Mouse (Mus musculus) heart, postnatal 0 days (tissue): ENCODE data around the gene Sytl2.

Experiments used
- CTCF ChIP-seq: IDR thresholded peaks from 2 replicates; pipeline ENCODE4 v1.5.1; 2016; ENCODE audit warnings: antibody characterized with exemption, control low read depth, low read depth
- EP300 ChIP-seq: IDR thresholded peaks from 2 replicates; pipeline ENCODE4 v1.6.1; 2016; ENCODE audit warnings: antibody characterized with exemption, low read depth

DNA sequence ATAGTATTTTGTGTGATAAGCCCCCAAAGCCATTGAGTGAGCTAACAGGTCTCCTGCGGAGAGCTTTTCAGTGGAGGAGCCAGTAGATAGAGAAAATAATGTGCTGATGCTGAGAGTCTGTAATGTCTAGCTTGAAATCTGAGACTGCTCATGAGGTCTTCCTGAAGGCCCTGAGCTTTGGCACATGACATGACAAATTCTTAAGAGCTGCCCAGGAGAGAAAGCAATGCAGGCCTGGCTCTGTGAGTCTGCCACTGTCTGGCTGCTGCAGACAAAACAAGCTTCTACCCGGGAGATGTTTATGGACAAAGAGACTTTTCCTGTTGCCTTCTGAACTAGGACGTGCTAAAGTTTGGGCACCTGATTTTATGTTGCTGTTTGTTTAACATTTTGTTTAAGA, 87.7 kb downstream of the Sytl2 start:
- TF ChIP-seq CTCF = no peak
- TF ChIP-seq EP300 = no peak
